Mouse (Mus musculus): ENCODE measurements around the gene Naa15. TPM values are rescaled to one million over a fixed set of nuclear protein-coding genes. Genes with fewer than 3 reads are reported as not detected.
A peak's percentile ranks its signal among the peaks of the same experiment; 100 is the strongest.

The Naa15 gene
- polyA plus RNA-seq, 1 experiment from 2014 or later, result 38.2 TPM

GRCm38 (mm10) chr3:51377878-51378664 lies 36.9 kb upstream of the Naa15 start:
- peak overlapping the region; percentile 7; the same call in 1 of the 2 replicates for H3K4me3 ChIP-seq (ENCODE audit: low read depth, low read length)
- H3K27ac ChIP-seq (ENCODE audit: low read length), result no peak overlapping the region
- no peaks in the 10 kb centered on the region for H3K36me3 ChIP-seq (ENCODE audit: control insufficient read depth, insufficient read depth, low read length)
- 44% methylated on average over 31 of the region's 31 CpGs for WGBS
- no peaks in the 10 kb centered on the region for H3K9me3 ChIP-seq (replicated peaks; ENCODE audit: control insufficient read depth, low read length, poor library complexity, severe bottlenecking)
- no peak overlapping the region for H3K9ac ChIP-seq (ENCODE audit: low read depth, low read length)
- peak overlapping the region; percentile 46 for H3K4me2 ChIP-seq (ENCODE audit: low read length)
- no peak for ATAC-seq
- H3K4me1 ChIP-seq (ENCODE audit: control insufficient read depth, insufficient read depth, low read length), result no peaks in the 10 kb centered on the region
- H3K27me3 ChIP-seq (ENCODE audit: control insufficient read depth, insufficient read depth, low read depth, low read length), result no peaks in the 10 kb centered on the region

GRCm38 (mm10) chr3:51378665-51378946 lies 36.3 kb upstream of the Naa15 start:
- H3K4me3 ChIP-seq (ENCODE audit: low read depth, low read length), result no peak overlapping the region
- no peaks in the 10 kb centered on the region for H3K9me3 ChIP-seq (replicated peaks; ENCODE audit: control insufficient read depth, low read length, poor library complexity, severe bottlenecking)
- ATAC-seq, result no peak
- H3K27ac ChIP-seq (ENCODE audit: low read length), result no peak overlapping the region
- H3K9ac ChIP-seq (ENCODE audit: low read depth, low read length), result no peak overlapping the region
- no peaks in the 10 kb centered on the region for H3K27me3 ChIP-seq (ENCODE audit: control insufficient read depth, insufficient read depth, low read depth, low read length)
- H3K4me1 ChIP-seq (ENCODE audit: control insufficient read depth, insufficient read depth, low read length), result no peaks in the 10 kb centered on the region; the same call in 1 of the 2 replicates
- WGBS, result 90% methylated on average over 3 of the region's 3 CpGs
- no peaks in the 10 kb centered on the region for H3K36me3 ChIP-seq (ENCODE audit: control insufficient read depth, insufficient read depth, low read length)
- H3K4me2 ChIP-seq (ENCODE audit: low read length), result no peak overlapping the region; the same call in 1 of the 2 replicates

GRCm38 (mm10) chr3:51379786-51380659 lies 34.9 kb upstream of the Naa15 start:
- 78% methylated on average over 5 of the region's 5 CpGs for WGBS
- Histone ChIP-seq H3K4me3 (ENCODE audit: low read depth, low read length) (no peak overlapping the region), H3K9me3 (replicated peaks; ENCODE audit: control insufficient read depth, low read length, poor library complexity, severe bottlenecking) (no peaks in the 10 kb centered on the region), H3K27ac (ENCODE audit: low read length) (no peak overlapping the region), H3K9ac (ENCODE audit: low read depth, low read length) (no peak overlapping the region), H3K4me1 (ENCODE audit: control insufficient read depth, insufficient read depth, low read length) (no peaks in the 10 kb centered on the region; the same call in 1 of the 2 replicates), H3K4me2 (ENCODE audit: low read length) (no peak overlapping the region), H3K27me3 (ENCODE audit: control insufficient read depth, insufficient read depth, low read depth, low read length) (no peaks in the 10 kb centered on the region), H3K36me3 (ENCODE audit: control insufficient read depth, insufficient read depth, low read length) (no peaks in the 10 kb centered on the region)
- no peak for ATAC-seq

GRCm38 (mm10) chr3:51380660-51381014 lies 34.3 kb upstream of the Naa15 start:
- H3K4me3 ChIP-seq (ENCODE audit: low read depth, low read length), result no peak overlapping the region
- no peaks in the 10 kb centered on the region; the same call in 1 of the 2 replicates for H3K4me1 ChIP-seq (ENCODE audit: control insufficient read depth, insufficient read depth, low read length)
- H3K4me2 ChIP-seq (ENCODE audit: low read length), result no peak overlapping the region
- H3K36me3 ChIP-seq (ENCODE audit: control insufficient read depth, insufficient read depth, low read length), result no peaks in the 10 kb centered on the region
- no peaks in the 10 kb centered on the region for H3K27me3 ChIP-seq (ENCODE audit: control insufficient read depth, insufficient read depth, low read depth, low read length)
- H3K9ac ChIP-seq (ENCODE audit: low read depth, low read length), result no peak overlapping the region
- no peaks in the 10 kb centered on the region for H3K9me3 ChIP-seq (replicated peaks; ENCODE audit: control insufficient read depth, low read length, poor library complexity, severe bottlenecking)
- no peak overlapping the region for H3K27ac ChIP-seq (ENCODE audit: low read length)
- WGBS, result 87% methylated on average over 2 of the region's 5 CpGs
- no peak for ATAC-seq

- H3K27me3 ChIP-seq (ENCODE audit: control insufficient read depth, insufficient read depth, low read depth, low read length), result no peaks in the 10 kb centered on the region; the same call in 1 of the 2 replicates
- no peaks in the 10 kb centered on the region for H3K9me3 ChIP-seq (replicated peaks; ENCODE audit: control insufficient read depth, low read length, poor library complexity, severe bottlenecking)
- WGBS, result 15% methylated on average over 12 of the region's 12 CpGs
- no peak overlapping the region for H3K4me2 ChIP-seq (ENCODE audit: low read length)
- no peak overlapping the region for H3K9ac ChIP-seq (ENCODE audit: low read depth, low read length)
- ATAC-seq, result no peak
- H3K36me3 ChIP-seq (ENCODE audit: control insufficient read depth, insufficient read depth, low read length), result no peaks in the 10 kb centered on the region
- no peak overlapping the region for H3K4me3 ChIP-seq (ENCODE audit: low read depth, low read length)
- H3K27ac ChIP-seq (ENCODE audit: low read length), result no peak overlapping the region
- H3K4me1 ChIP-seq (ENCODE audit: control insufficient read depth, insufficient read depth, low read length), result no peaks in the 10 kb centered on the region; the same call in 1 of the 2 replicates
These were observed 31.5 kb upstream of the Naa15 start for GRCm38 (mm10) chr3:51383409-51383808.

GRCm38 (mm10) chr3:51386441-51387133 lies 28.4 kb upstream of the Naa15 start:
- Histone ChIP-seq H3K9ac (ENCODE audit: low read depth, low read length) (no peak overlapping the region), H3K4me3 (ENCODE audit: low read depth, low read length) (no peak overlapping the region), H3K27me3 (ENCODE audit: control insufficient read depth, insufficient read depth, low read depth, low read length) (no peaks in the 10 kb centered on the region; the same call in 1 of the 2 replicates), H3K4me2 (ENCODE audit: low read length) (no peak overlapping the region), H3K9me3 (replicated peaks; ENCODE audit: control insufficient read depth, low read length, poor library complexity, severe bottlenecking) (no peaks in the 10 kb centered on the region), H3K27ac (ENCODE audit: low read length) (no peak overlapping the region), H3K36me3 (ENCODE audit: control insufficient read depth, insufficient read depth, low read length) (no peaks in the 10 kb centered on the region), H3K4me1 (ENCODE audit: control insufficient read depth, insufficient read depth, low read length) (no peaks in the 10 kb centered on the region; the same call in 1 of the 2 replicates)
- 40% methylated on average over 12 of the region's 12 CpGs for WGBS
- ATAC-seq, result no peak

GRCm38 (mm10) chr3:51387134-51387451 lies 27.9 kb upstream of the Naa15 start:
- no peaks in the 10 kb centered on the region for H3K9me3 ChIP-seq (replicated peaks; ENCODE audit: control insufficient read depth, low read length, poor library complexity, severe bottlenecking)
- 86% methylated on average over 3 of the region's 3 CpGs for WGBS
- no peak overlapping the region for H3K27ac ChIP-seq (ENCODE audit: low read length)
- no peaks in the 10 kb centered on the region; the same call in 1 of the 2 replicates for H3K4me1 ChIP-seq (ENCODE audit: control insufficient read depth, insufficient read depth, low read length)
- no peak for ATAC-seq
- no peak overlapping the region for H3K9ac ChIP-seq (ENCODE audit: low read depth, low read length)
- H3K4me2 ChIP-seq (ENCODE audit: low read length), result no peak overlapping the region
- no peaks in the 10 kb centered on the region for H3K36me3 ChIP-seq (ENCODE audit: control insufficient read depth, insufficient read depth, low read length)
- no peak overlapping the region for H3K4me3 ChIP-seq (ENCODE audit: low read depth, low read length)
- no peaks in the 10 kb centered on the region; the same call in 1 of the 2 replicates for H3K27me3 ChIP-seq (ENCODE audit: control insufficient read depth, insufficient read depth, low read depth, low read length)

GRCm38 (mm10) chr3:51387868-51388381 lies 27.0 kb upstream of the Naa15 start:
- H3K36me3 ChIP-seq (ENCODE audit: control insufficient read depth, insufficient read depth, low read length), result no peaks in the 10 kb centered on the region
- WGBS, result 48% methylated on average over 8 of the region's 8 CpGs

More at GRCm38 (mm10) chr3:51387868-51388381, 27.0 kb upstream of the Naa15 start:
- no peaks in the 10 kb centered on the region; the same call in 1 of the 2 replicates for H3K27me3 ChIP-seq (ENCODE audit: control insufficient read depth, insufficient read depth, low read depth, low read length)
- no peaks in the 10 kb centered on the region; the same call in 1 of the 2 replicates for H3K4me1 ChIP-seq (ENCODE audit: control insufficient read depth, insufficient read depth, low read length)
- H3K27ac ChIP-seq (ENCODE audit: low read length), result no peak overlapping the region
- no peak overlapping the region for H3K9ac ChIP-seq (ENCODE audit: low read depth, low read length)
- no peak overlapping the region for H3K4me2 ChIP-seq (ENCODE audit: low read length)
- no peak for ATAC-seq
- no peaks in the 10 kb centered on the region for H3K9me3 ChIP-seq (replicated peaks; ENCODE audit: control insufficient read depth, low read length, poor library complexity, severe bottlenecking)
- H3K4me3 ChIP-seq (ENCODE audit: low read depth, low read length), result no peak overlapping the region

Measured in midbrain, embryonic 16.5 days (tissue).